Mouse (Mus musculus) cerebellum, adult 2 months (tissue): ENCODE measurements around the gene Lmf1. TPM values are rescaled to one million over a fixed set of nuclear protein-coding genes. Genes with fewer than 3 reads are reported as not detected.

ENCODE experiments used
- DNase-seq, 2 experiments: peaks; one replicate each; pipeline ENCODE4 v3.0.0; 2021
- H3K27ac ChIP-seq: fragments of 200-500 bp; 2 replicates; pipeline ENCODE4 v1.5.1; 2012; ENCODE audit warnings: low read length, control low read depth, inconsistent platforms; ENCODE audit not compliant: insufficient read depth
- H3K27me3 ChIP-seq: fragments of 200-500 bp; 2 replicates; pipeline ENCODE4 v1.6.1; 2012; ENCODE audit warnings: inconsistent platforms, mild to moderate bottlenecking, low read length, moderate library complexity; ENCODE audit not compliant: control insufficient read depth, insufficient read depth
- H3K4me1 ChIP-seq: fragments of 200-500 bp; 2 replicates; pipeline ENCODE4 v1.6.1; 2011; ENCODE audit warnings: low read length; ENCODE audit not compliant: control insufficient read depth, insufficient read depth
- H3K4me3 ChIP-seq: fragments of 200-500 bp; replicated peaks from 2 replicates; pipeline ENCODE3; 2011; ENCODE audit warnings: mild to moderate bottlenecking, low read depth, low read length, control low read depth; ENCODE audit not compliant: insufficient read depth
- CTCF ChIP-seq: fragments of 200-500 bp; IDR thresholded peaks from 2 replicates; pipeline ENCODE4 v1.5.1; 2011; ENCODE audit warnings: low read depth, mild to moderate bottlenecking, control low read depth, low read length, moderate library complexity, borderline replicate concordance; ENCODE audit not compliant: insufficient read depth
- POLR2A ChIP-seq: fragments of 200-500 bp; IDR thresholded peaks from 2 replicates; pipeline ENCODE4 v1.6.1; 2011; ENCODE audit warnings: low read length, control low read depth, borderline replicate concordance; ENCODE audit not compliant: insufficient read depth
- WGBS: fragments of 180-500 bp; shearing (Covaris S2); methylation state at CpG from one replicate; pipeline ENCODE4 v1.1.7; 2018; 5-methylcytosine and 5-hydroxymethylcytosine counted together
- polyA plus RNA-seq: library from polyadenylated mRNA; depleted of rRNA; stranded (reverse); fragments of >200 nt; gene quantifications from 2 replicates; pipeline ENCODE4 v1.2.3, GENCODE M21; 2012; rRNA removed

Gene Lmf1
- polyA plus RNA-seq, 1 experiment = 19.1 TPM

DNA sequence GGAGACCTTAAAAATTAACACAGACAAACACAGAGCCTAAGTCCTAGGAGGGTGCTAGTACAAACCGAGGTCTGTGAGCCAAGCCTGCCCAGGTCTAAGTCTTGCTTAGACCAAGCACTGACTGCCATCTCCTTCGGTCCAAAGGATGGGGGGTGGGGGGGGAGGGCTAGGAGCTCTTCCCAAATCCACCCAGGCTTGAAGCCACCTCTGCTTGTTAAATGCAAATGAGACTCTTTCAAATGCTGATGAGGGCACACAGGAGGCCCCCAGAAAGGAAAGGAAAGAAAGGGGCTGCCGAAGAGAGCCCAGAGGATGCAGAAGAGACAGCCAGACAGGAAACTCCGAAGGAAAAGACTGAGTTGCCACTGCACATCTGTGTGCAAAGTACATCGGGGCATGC is 100.9 kb downstream of the Lmf1 start:
- no peaks in the 10 kb centered on the region for H3K27me3 ChIP-seq
- no peaks in the 10 kb centered on the region for H3K4me1 ChIP-seq
- no peak for TF ChIP-seq CTCF
- no peak for TF ChIP-seq POLR2A
- no peak overlapping the region for H3K27ac ChIP-seq
- H3K4me3 ChIP-seq = no peak overlapping the region
- WGBS = 10% methylated on average over 5 of the region's 5 CpGs
- DNase-seq = no peak

DNA sequence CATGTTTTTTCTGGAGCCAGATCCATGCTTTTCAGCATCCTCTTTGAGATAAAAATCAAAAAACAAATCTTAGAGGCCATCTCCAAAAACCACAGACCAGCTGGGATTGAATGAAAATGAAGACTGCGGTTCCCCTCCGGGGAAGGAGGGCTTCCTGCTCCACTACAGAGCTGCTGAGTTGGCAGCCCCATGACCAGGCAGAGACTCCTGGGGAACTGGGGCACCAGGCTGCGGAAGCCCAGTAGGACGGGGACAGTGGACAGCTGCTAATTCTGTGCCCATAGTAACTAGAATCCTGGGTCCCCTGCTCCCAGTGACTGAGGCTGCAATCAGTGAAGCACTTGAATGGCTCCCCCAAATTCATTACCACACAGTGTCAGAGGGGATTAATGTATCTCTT is 102.8 kb downstream of the Lmf1 start:
- WGBS = 51% methylated on average over 4 of the region's 4 CpGs
- H3K27me3 ChIP-seq = no peaks in the 10 kb centered on the region
- no peak overlapping the region for H3K27ac ChIP-seq
- no peaks in the 10 kb centered on the region for H3K4me1 ChIP-seq
- H3K4me3 ChIP-seq = no peak overlapping the region
- no peak for DNase-seq
- no peak for TF ChIP-seq CTCF
- no peak for TF ChIP-seq POLR2A

DNA sequence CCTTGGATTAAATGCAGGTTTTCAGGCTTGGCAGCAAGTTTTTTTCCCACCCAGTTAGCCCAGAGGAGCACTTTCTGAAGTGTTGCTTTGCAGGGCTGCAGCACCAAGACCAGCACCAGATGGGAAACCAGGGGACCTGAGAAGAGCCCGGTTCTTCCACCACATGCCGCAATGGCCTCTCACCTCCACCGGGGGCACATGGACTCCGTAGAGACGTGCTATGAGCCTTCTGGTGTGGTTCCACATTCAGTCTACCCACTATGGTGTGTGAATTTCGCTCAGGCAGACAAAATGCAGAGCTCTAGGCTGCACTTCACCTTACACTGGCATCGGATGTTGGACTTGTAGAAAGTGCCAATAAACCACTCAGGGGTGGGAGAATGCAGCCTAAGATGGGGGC is 107.4 kb downstream of the Lmf1 start:
- no peaks in the 10 kb centered on the region for H3K4me1 ChIP-seq
- H3K27ac ChIP-seq = no peak overlapping the region
- TF ChIP-seq POLR2A (no peak), CTCF (no peak)
- 34% methylated on average over 7 of the region's 7 CpGs for WGBS
- DNase-seq = no peak
- H3K27me3 ChIP-seq = no peaks in the 10 kb centered on the region
- no peak overlapping the region for H3K4me3 ChIP-seq

DNA sequence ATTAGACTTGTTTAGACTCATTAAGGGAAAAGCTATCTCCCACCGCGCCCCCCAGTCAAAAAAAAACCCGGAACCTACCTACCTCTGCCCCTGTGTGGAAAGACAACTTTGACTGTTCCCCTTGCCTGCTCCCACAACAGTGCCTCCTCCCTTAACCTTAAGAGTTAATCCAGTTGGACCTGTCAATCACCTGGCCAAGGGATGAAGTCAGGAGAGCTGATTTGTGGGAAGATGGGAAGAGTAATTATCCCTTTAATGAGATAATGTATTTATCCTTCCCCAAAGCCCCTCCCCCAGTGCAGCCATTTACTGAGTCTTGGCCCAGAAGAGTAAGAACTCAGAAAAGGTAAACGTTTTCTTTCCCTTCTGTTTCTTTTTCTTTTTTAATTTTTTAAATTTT is 110.0 kb downstream of the Lmf1 start:
- H3K27me3 ChIP-seq = no peaks in the 10 kb centered on the region
- no peak overlapping the region for H3K27ac ChIP-seq
- no peak for TF ChIP-seq POLR2A
- TF ChIP-seq CTCF = no peak
- DNase-seq = no peak
- H3K4me3 ChIP-seq = no peak overlapping the region
- WGBS = 83% methylated on average over 4 of the region's 4 CpGs
- H3K4me1 ChIP-seq = no peaks in the 10 kb centered on the region

DNA sequence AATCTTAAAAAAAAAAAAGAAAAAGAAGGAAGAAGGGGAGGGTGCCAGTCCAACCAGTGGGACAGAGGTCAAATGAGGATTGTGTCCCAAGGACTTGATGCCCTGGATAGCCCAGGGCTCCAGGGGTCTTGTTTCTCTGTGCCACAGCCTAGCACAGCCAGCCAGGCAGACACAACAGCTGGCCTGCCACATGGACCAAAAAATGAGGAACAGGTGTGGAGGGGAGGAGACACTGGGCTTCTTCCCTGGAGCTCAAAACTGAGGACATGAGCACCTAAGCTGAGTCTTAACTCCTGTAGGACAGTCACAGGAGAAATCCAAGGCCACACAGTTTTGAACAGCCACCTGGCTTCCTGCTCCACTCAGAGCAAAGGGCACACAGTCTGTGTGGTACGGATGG is 117.4 kb downstream of the Lmf1 start:
- Histone ChIP-seq H3K4me3 (no peak overlapping the region), H3K27ac (no peak overlapping the region), H3K4me1 (no peaks in the 10 kb centered on the region), H3K27me3 (no peaks in the 10 kb centered on the region)
- WGBS = 35% methylated on average over 1 of the region's 1 CpGs
- no peak for DNase-seq
- TF ChIP-seq CTCF = no peak
- TF ChIP-seq POLR2A = no peak

DNA sequence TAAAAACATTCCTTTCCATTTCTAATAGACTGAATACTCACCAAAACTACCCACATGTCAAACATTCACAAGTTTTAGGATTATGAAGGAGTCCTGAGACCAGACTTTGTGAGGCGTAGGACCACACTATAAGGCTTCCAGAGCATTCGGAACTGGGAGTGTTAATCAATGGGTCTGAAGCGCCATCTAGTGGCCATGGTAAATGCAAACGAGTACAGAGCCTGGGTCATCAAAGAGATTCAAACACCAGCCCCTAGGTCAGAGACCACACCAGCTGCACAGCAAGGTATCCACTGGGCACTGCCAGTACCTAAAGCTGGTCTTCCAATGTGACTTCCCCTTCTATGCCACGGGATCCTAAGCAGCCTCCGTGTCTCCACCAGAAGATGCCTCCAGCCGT is 119.6 kb downstream of the Lmf1 start:
- peak; percentile 57 to 73 for DNase-seq
- 9% methylated on average over 7 of the region's 7 CpGs for WGBS
- no peaks in the 10 kb centered on the region for H3K4me1 ChIP-seq
- TF ChIP-seq CTCF = peak; percentile 84
- no peak for TF ChIP-seq POLR2A
- H3K27me3 ChIP-seq = no peaks in the 10 kb centered on the region
- H3K27ac ChIP-seq = no peak overlapping the region
- H3K4me3 ChIP-seq = no peak overlapping the region

DNA sequence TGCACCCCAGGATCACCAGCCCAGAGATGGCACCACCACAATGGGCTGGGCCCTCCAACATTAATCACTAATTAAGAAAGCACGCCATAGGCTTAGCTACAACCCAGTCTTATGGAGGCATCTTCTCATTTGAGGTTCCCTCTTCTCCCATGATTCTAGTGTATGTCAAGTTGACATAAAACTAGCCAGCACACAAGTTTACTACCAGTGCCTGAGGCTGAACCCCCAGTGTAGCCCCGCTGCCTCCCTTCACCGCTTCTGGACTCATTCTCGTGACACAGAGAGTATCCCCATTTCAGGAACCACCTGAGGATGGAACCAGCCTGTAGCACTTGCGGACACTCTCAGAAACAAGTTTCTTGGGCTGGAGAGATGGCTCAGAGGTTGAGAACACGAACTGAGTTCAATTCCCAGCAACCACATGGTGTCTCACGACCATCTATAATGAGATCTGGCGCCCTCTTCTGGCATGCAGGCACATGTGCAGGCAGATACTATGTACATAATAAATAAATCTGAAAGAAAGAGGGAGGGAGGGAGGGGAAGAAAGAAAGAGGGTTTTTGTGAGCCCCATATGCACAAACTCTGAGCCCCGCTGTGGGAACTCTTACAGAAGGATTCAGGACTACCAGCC is 122.1 kb downstream of the Lmf1 start:
- Histone ChIP-seq H3K4me1 (no peaks in the 10 kb centered on the region), H3K4me3 (no peak overlapping the region), H3K27ac (no peak overlapping the region), H3K27me3 (no peaks in the 10 kb centered on the region)
- no peak for TF ChIP-seq CTCF
- DNase-seq = no peak
- 57% methylated on average over 9 of the region's 9 CpGs for WGBS

DNA sequence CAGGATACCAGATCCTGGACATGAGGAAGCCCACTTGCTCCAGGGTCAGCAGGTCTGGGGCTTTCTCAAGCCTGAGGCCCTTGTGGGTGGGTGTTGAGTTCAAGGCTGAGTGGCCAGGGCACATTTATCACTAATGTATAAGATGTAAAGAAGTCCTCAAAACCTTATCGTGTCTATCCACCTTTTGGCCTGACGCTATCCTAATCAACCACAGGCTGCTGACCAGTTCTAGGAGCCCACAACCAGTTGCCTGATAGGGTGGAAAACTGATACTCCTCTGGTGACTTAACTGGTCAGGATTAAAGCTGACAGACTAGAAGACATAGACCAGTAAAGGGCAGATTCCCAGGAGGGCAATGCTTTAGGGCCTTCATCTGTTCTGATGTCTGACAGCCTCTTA is 131.1 kb downstream of the Lmf1 start:
- H3K4me1 ChIP-seq = no peaks in the 10 kb centered on the region
- no peak for DNase-seq
- H3K27me3 ChIP-seq = no peaks in the 10 kb centered on the region
- no peak overlapping the region for H3K27ac ChIP-seq
- TF ChIP-seq CTCF (no peak), POLR2A (no peak)
- 94% methylated on average over 2 of the region's 2 CpGs for WGBS
- H3K4me3 ChIP-seq = no peak overlapping the region

DNA sequence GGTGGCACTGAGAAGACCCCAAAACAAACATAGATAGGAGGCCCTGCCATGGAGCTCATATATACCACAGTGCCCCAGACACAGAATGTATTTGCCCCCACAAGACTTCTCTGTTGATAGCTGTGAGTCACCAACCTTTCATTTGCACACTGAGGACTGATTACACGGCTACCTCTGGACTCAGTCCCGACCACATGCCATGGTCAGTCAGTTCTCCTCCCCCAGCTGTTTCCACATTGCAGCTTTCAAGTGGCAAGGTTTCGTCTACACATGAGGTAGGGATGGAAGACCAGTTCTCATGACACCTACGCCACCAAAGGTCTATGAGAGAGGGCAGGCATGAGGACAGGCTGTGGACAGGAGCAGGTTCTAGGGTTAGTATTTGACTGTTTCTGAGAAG is 132.3 kb downstream of the Lmf1 start:
- TF ChIP-seq CTCF = no peak
- TF ChIP-seq POLR2A = no peak
- Histone ChIP-seq H3K4me3 (no peak overlapping the region), H3K4me1 (no peaks in the 10 kb centered on the region), H3K27ac (no peak overlapping the region), H3K27me3 (no peaks in the 10 kb centered on the region)
- no peak for DNase-seq
- WGBS = 64% methylated on average over 4 of the region's 4 CpGs

Other genes with a start within 250 kb of the Lmf1 start
- gene Tpsab1, start 233.5 kb upstream of the Lmf1 start, polyA plus RNA-seq = not detected in 2 replicates
- gene Tpsb2, start 212.8 kb upstream of the Lmf1 start, polyA plus RNA-seq = 0.16 TPM in 1 of 2 replicates, not detected in the other
- not detected in 2 replicates for gene Tpsg1, start 209.8 kb upstream of the Lmf1 start, polyA plus RNA-seq
- gene Cacna1h, start 145.3 kb upstream of the Lmf1 start, polyA plus RNA-seq = 10.8 and 12.4 TPM in 2 replicates
- 1.1 and 1.3 TPM in 2 replicates for gene Tekt4, start 124.5 kb upstream of the Lmf1 start, polyA plus RNA-seq
- 0.11 and 0.16 TPM in 2 replicates for gene Sstr5, start 81.8 kb upstream of the Lmf1 start, polyA plus RNA-seq
- 35.9 and 38.0 TPM in 2 replicates for gene Sox8, start 8.4 kb upstream of the Lmf1 start, polyA plus RNA-seq
- 489 and 519 TPM in 2 replicates for gene Gng13, start 138.1 kb downstream of the Lmf1 start, polyA plus RNA-seq
- gene Chtf18, start 148.3 kb downstream of the Lmf1 start, polyA plus RNA-seq = 3.7 and 4.1 TPM in 2 replicates
- gene Rpusd1, start 148.6 kb downstream of the Lmf1 start, polyA plus RNA-seq = 96.4 and 97.4 TPM in 2 replicates
- gene Mslnl, start 157.0 kb downstream of the Lmf1 start, polyA plus RNA-seq = 0.73 and 1.1 TPM in 2 replicates
- 0.21 and 0.38 TPM in 2 replicates for gene Msln, start 175.3 kb downstream of the Lmf1 start, polyA plus RNA-seq
- 43.5 and 45.5 TPM in 2 replicates for gene Narfl, start 194.7 kb downstream of the Lmf1 start, polyA plus RNA-seq
- gene Haghl, start 206.6 kb downstream of the Lmf1 start, polyA plus RNA-seq = 340 and 348 TPM in 2 replicates
- gene Ccdc78, start 207.5 kb downstream of the Lmf1 start, polyA plus RNA-seq = 0.47 and 0.79 TPM in 2 replicates
- 167 and 178 TPM in 2 replicates for gene Fam173a, start 213.8 kb downstream of the Lmf1 start, polyA plus RNA-seq
- 3.3 and 5.0 TPM in 2 replicates for gene AC134908.4, start 216.6 kb downstream of the Lmf1 start, polyA plus RNA-seq
- gene Metrn, start 218.1 kb downstream of the Lmf1 start, polyA plus RNA-seq = 534 and 542 TPM in 2 replicates
- 187 and 207 TPM in 2 replicates for gene Fbxl16, start 230.0 kb downstream of the Lmf1 start, polyA plus RNA-seq
- gene Wdr24, start 244.5 kb downstream of the Lmf1 start, polyA plus RNA-seq = 32.8 and 34.2 TPM in 2 replicates
- 65.8 and 75.2 TPM in 2 replicates for gene Jmjd8, start 249.8 kb downstream of the Lmf1 start, polyA plus RNA-seq